13 mouse cellular contexts compared by ENCODE assay signal in the genomic region with DNA sequence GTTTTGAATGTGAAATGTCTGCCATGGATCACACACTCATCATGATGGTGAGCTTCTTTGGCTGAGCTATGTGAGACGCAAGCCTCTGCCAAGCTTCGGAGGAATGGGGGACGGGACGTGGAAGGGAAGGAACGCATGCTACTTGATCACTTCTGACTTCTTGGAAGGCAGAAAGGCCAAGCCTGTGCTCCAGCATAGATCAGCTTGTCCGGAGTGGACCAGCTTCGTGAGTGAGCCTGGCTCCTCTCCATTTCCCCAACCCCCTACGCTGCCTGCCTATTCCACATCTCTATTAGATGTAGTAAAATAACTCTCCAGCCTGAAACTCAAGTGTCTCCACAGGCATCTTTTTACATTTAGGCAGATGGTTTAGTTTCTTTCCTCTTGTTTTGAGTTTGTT. TPM values are rescaled to one million over a fixed set of nuclear protein-coding genes. Genes with fewer than 3 reads are reported as not detected.
DNase-seq lines count a peak whose midpoint lies in the region; ATAC-seq lines count a peak whose summit lies in the region.
"Had no signal": no experiment of that assay in that cellular context is flagged by ENCODE, and none has a peak within 500 bp of the region (broad histone marks: within the 10 kb centered on the region; RNA-seq: fewer than 3 reads in every experiment).

No protein-coding gene starts in this region.

- no peaks in the 10 kb centered on the region for H3K9me3 ChIP-seq in intestine, embryonic 16.5 days (ENCODE audit: control insufficient read depth, low read length)
- H3K9me3 ChIP-seq: forebrain, embryonic 12.5 days; limb, embryonic 12.5 days had no signal

- H3K27me3 ChIP-seq in intestine, embryonic 16.5 days (replicated peaks; ENCODE audit: control insufficient read depth, insufficient read depth, low read length), result no peaks in the 10 kb centered on the region
- H3K27me3 ChIP-seq: forebrain, embryonic 12.5 days; limb, embryonic 12.5 days had no signal

- no peak overlapping the region for H3K9ac ChIP-seq in intestine, embryonic 16.5 days (ENCODE audit: low read depth, low read length)
- H3K9ac ChIP-seq: forebrain, embryonic 12.5 days; limb, embryonic 12.5 days; liver, postnatal 0 days had no signal

- peak; percentile 67 for ATAC-seq in intestine, embryonic 16.5 days
- no peak for ATAC-seq in activated CD4-positive, CD25-positive, alpha-beta regulatory T cell, adult 4 months

- H3K4me2 ChIP-seq in intestine, embryonic 16.5 days (ENCODE audit: low read depth, low read length), result no peak overlapping the region
- H3K4me2 ChIP-seq: forebrain, embryonic 12.5 days; limb, embryonic 12.5 days had no signal

- no peak overlapping the region for H3K27ac ChIP-seq in intestine, embryonic 16.5 days (ENCODE audit: low read length)
- H3K27ac ChIP-seq: forebrain, embryonic 12.5 days; limb, embryonic 12.5 days had no signal

- H3K4me3 ChIP-seq in intestine, embryonic 16.5 days (ENCODE audit: low read length), result no peak overlapping the region
- H3K4me3 ChIP-seq: forebrain, embryonic 12.5 days; limb, embryonic 12.5 days had no signal

- peak; percentile 17 to 19 for DNase-seq in cerebellum, postnatal 14 days
- no peak for DNase-seq in cerebellum, postnatal 25 days
- DNase-seq in left cerebral cortex, postnatal 4 days, result peak; percentile 15
- no peak for DNase-seq in left cerebral cortex, adult 9 months (ENCODE audit: low spot score in 2 of 2)
- peak; percentile 21 to 36 for DNase-seq in kidney, postnatal 4 days
- no peak for DNase-seq in adrenal gland, postnatal 10 days
- DNase-seq: cerebellum, adult 8-10 months; midbrain, embryonic 14.5 days had no signal

- WGBS in intestine, embryonic 16.5 days, result 52% methylated on average over 8 of the region's 8 CpGs

- peaks cover 18% of the 10 kb centered on the region for H3K4me1 ChIP-seq in intestine, embryonic 16.5 days (ENCODE audit: control insufficient read depth, insufficient read depth, low read length)
- H3K4me1 ChIP-seq: forebrain, embryonic 12.5 days had no signal

- no peaks in the 10 kb centered on the region for H3K36me3 ChIP-seq in intestine, embryonic 16.5 days (ENCODE audit: control insufficient read depth, insufficient read depth, low read length)
- H3K36me3 ChIP-seq: forebrain, embryonic 12.5 days; limb, embryonic 12.5 days had no signal

- intact Hi-C loops in left cerebral cortex, postnatal 4 days (cut with DNase I), result no loop called here

RNA-seq across cellular contexts. Expression of gene Spats2l, which starts 32.2 kb away (rescaled TPM):
- total RNA-seq in left cerebral cortex, postnatal 4 days (2021), result 10 to 100 TPM; 42.9 to 44.1 TPM
- 53.0 and 56.7 TPM in 2 replicates for polyA plus RNA-seq in intestine, embryonic 16.5 days (2015; fragmentation: Nextera tagmentation; extraction: Ambion mirVana)
- polyA plus RNA-seq in activated CD4-positive, CD25-positive, alpha-beta regulatory T cell, adult 4 months (2017; shearing (Covaris generic)), result 1 to 10 TPM in 1 of 2 experiments, under 1 TPM in 1; 0.83 to 1.3 TPM
- total RNA-seq in adrenal gland, postnatal 10 days (2021), result 10 to 100 TPM; 10.3 to 15.9 TPM

Comparison
In these comparisons a context has a peak if more than half of its experiments do, and no peak if none do; other contexts are left out.
1. DNase-seq: peak in cerebellum, postnatal 14 days (2 of 2), left cerebral cortex, postnatal 4 days (single experiment) and kidney, postnatal 4 days (2 of 2); none in cerebellum, postnatal 25 days (0 of 2), left cerebral cortex, adult 9 months (0 of 2) and adrenal gland, postnatal 10 days (single experiment).